Mouse (Mus musculus): Measurements from ENCODE around the gene Zfp987.
"Not testable (repeated sequence)": the region's sequence is repeated elsewhere in the genome, so short reads cannot be mapped to it uniquely, and the experiment has no call there.

DNA sequence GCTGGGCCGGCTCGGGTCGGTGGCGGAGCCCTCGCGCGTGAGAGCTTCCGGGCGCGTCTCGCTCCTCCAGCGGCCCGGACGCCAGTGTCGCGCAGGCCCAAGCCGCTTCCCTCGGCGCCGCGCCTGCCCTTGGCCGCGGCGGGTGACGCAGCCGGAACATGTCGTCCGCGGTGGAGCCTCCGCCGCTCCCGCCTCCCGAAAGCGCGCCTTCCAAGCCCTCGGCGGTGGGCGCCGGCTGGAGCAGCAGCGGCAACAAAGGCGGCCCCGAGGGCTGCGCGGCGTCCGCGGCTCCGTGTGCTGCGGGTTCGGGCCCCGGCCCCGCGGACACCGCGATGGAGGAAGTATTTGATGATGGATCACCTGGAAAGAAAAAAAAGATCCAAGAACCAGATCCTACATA, 29.5 kb upstream of the Zfp987 start:
- not testable (repeated sequence) for TF ChIP-seq CTCF (IDR thresholded peaks at IDR 0.05; ENCODE audit: low read depth, low read length); POLR2A (IDR thresholded peaks at IDR 0.05; ENCODE audit: extremely low read depth, insufficient read depth, low read length)
